Mouse (Mus musculus) ES-CJ7 (cell line): ENCODE data around the gene Smad3.

Experiments used
- DNase-seq: peaks from one replicate; pipeline ENCODE4 v3.0.0; 2011; ENCODE audit warnings: low read depth, low spot score

Gene Smad3

GRCm38 (mm10) chr9:63757865-63758440 is at the start of gene Smad3:
TSS of gene Smad3 (minus strand) at chr9:63757994.
- peak; percentile 71 for DNase-seq

DNA sequence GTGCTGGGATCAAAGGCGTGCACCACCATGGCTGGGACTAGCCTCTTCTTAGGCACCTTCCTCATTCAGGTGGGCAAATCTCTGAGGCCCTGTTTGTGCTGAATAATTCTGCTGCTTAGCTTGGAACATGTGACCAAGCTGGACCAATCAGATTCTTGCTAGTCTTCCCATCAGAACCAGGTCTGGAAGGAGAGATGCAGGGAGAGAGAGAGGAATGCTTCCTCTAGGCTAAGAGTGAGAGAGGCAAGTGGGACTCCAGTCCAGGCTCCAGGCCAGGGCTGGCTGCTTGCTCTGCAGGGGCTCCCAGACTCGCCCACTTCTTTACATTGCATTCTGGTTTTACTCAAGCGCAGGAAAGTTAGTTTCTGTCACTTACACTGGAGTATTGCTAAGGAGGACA is 47.1 kb upstream of the Smad3 start:
- peak; percentile 63 for DNase-seq

DNA sequence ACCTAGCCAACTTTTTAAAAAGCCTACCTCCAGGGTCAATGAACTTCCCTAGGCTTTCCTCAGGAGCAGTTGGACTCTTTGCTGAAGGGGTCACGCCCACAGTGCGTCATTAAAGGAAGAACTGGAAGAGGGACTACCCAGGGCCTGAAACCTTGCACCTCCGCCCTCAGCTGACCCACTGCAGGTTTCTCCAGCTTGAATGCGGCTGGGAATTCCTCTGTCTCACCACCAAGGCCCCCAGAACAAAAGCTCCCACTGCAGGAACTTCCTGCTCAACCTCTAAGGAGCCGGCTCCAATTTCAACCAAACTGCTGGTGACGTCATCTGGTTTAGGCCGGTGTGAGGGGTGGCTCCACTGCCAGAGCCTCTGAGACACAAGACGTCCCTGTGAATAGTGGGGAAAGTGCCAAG is 45.4 kb upstream of the Smad3 start:
- peak; percentile 96 for DNase-seq

DNA sequence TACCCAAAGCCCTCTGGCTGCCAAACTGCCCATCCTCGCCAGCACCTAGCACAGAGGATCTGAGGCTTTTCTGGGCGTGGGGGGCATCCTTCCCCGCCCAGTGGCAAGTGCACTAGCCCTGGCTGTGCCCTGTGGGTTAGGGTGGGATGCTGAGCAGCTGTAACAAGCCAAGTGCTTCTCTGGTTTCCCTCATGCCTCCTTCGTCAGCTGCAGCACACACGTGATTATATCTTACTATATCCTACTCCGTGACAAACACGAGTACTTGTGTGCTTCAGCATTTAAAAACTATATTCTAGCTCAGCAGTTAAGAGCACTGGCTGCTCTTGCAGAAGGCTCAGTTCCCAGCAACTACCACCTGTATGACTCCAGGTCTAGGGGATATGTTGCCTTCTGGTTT is 44.7 kb upstream of the Smad3 start:
- no peak for DNase-seq

GRCm38 (mm10) chr9:63802080-63802479 is 44.3 kb upstream of the Smad3 start:
- DNase-seq: no peak

DNA sequence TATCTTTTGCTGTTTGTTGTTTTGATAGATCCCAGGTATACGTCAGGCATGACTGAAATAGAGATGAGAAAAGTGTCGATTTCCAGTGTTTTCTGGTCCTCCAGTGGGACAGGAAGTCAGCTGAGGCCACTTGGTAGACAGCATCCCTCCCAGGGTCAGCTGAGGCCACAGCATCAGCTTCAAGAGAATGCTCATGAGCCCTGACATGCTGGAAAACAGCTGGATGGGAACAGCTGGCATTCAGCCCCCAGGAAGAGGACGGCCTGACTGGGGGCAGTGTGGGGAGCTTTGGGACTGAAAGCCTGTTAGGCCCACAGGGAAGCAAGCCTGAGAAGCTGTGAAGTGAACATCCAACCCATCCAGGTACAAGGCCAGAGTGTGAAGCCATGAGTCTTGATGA is 38.6 kb upstream of the Smad3 start:
- no peak for DNase-seq

DNA sequence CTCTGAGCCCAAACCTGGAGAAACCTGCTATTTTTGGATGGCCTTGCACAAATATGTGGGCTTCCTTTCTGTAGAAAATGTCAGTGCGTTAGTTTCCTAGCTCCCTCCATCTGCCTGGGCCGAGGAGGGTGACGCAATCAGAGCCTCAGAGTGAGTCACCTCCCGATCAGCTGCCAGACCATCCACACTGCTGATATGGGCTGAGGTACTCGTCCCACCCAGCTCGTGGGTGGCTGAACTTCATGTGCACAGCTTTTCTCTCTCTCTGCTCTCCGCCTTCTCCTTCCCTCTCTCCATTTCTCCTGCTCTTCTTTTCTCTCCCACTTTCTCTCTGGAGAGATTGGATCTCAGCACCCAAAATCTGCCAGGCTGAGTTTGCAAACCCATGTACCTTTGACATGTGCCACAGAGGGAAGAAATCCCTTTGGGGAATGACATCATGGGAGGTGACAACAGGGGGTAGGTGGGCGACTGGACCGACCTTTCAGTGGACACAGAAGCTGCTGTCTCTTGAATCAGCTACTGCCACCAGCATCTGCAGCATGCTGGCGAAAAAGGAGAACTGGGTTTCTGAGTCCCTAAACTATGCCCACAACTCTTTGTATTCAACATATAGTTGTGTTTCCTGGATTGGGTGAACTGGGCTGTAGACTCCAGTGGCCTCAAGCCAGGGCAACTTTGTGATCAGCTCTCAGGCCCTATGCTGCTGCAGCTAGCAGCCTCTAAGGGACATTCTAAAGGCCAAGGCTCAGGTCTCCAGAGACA is 36.1 kb upstream of the Smad3 start:
- no peak for DNase-seq

DNA sequence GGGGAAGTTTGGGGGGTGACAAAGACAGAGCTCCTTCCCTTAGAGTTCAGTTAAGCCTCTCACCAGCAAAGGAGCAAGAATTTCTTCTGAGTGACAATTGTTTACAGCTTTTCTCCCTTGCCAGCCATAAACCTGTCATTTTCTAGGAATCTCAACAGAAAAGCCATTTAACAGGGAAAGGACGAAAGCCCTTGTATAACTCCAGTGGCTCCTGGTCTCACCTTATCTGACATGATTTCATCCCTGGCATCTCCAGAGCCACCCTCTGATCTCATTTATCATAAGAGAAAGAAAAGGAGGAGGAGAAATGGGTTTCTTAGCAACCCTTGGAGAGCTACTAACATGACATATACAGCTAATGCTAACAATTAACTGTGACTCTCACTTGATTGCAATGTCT is 33.9 kb upstream of the Smad3 start:
- DNase-seq: no peak

GRCm38 (mm10) chr9:63791275-63791674 is 33.5 kb upstream of the Smad3 start:
- no peak for DNase-seq

GRCm38 (mm10) chr9:63790222-63790621 is 32.4 kb upstream of the Smad3 start:
- DNase-seq: no peak

- no peak for DNase-seq
Observed at GRCm38 (mm10) chr9:63789386-63789785, 31.6 kb upstream of the Smad3 start.

- DNase-seq: no peak
Observed at GRCm38 (mm10) chr9:63787606-63788005, 29.8 kb upstream of the Smad3 start.

DNA sequence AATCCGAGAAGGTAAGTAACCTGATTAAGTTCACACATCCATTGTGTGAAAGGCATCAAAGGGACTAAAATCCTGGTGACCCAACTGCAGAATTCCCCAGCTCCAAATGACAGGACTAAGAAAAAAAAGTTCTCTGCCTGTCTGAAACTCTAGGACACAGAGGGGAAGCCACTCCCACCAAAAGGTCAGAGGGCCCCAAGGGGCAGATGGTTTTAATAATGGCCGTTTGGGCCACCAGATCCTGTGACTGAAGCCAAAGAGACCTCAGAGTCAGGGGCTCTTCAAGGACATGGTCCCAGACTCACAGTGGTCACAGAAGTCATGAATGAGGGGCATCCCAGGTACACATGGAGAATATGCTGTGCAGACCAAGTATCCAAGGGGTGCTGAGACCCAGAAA is 29.3 kb upstream of the Smad3 start:
- DNase-seq: no peak

- DNase-seq: peak; percentile 20
Observed at GRCm38 (mm10) chr9:63786026-63786670, 28.4 kb upstream of the Smad3 start.

DNA sequence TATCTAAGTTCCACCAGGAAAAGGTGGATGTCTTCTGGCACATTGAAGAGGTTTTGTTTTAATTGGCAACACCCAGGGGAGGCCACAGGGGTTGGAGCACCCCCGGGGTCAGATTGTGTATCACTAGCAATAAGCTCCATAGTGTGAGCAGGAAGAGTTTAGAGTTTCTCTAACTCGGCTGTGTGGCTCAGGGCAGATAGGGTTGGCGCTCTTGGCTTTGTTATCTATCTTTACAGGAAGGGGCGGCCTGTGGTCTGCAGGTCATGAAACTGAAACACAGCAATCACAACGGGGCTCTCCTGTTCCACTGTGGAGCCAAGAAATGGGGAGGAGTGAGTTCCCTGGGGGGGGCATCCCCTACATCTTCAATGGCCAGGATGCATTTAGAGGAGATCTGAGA is 27.7 kb upstream of the Smad3 start:
- DNase-seq: no peak

GRCm38 (mm10) chr9:63784597-63784996 is 26.8 kb upstream of the Smad3 start:
- no peak for DNase-seq

DNA sequence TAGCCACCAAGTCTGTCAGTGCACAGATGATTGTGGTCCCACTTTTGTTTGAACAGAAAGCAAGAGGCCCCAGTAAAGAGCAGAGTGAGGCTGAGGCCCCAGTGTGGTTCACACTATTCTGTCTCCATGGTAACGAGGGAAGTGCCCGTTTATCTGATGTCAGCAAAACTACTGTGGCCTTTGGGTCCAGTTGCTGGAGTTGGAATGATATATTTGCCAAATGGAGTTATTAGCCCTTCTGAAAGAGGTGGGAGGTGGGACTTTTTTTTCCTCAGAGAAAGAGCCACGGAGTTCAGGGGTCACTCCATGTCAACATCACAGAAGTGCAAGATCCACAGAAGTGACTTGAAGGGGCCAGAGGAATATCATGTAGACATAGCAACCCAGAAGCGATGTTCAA is 24.9 kb upstream of the Smad3 start:
- DNase-seq: no peak

GRCm38 (mm10) chr9:63781714-63782464 is 24.1 kb upstream of the Smad3 start:
- no peak for DNase-seq

DNA sequence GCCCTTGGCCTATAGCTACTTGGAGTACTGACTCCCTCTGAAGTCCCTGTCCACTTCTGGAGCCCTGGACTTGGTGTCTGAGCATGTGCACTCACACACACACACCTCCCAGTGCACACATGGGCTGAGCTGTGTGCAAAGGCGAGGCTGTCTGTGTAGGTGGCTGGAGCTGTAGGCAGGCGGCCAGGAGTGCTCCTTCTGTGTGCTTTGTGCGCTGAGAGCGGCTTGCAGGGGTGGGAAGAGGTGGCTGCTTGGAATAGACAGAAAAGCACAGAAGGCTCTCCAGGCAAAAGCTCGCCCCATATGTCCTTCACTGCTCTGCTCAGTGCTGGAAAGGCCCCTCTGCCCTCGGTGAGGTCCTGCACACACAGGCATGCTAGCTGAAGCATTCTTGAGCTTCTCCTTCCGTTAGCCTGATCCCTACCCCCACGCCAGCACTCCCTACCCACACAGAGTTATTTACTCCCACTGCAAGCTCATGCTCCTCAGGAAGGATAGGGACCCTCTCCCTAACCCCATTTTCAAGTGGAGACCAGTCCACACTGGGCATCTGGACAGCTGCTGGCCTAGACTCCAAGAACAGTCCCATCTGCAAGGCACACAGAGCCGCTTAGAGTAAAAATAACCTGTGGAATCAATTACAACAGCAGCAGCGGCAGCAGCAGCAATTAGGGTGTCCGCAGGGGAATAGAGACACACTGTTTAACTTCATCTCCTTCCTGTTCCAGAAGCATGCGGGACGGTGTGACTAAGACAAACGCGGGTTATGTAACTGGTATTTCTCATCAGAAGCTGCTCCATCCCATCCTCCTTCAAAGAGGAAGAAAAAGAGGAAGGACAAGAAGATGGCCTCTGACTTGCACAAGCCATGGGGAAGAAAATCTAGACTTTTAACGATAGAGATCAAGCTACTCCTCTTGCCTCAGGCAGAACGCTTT is 22.4 kb upstream of the Smad3 start:
- no peak for DNase-seq

GRCm38 (mm10) chr9:63776735-63777134 is 18.9 kb upstream of the Smad3 start:
- DNase-seq: no peak

DNA sequence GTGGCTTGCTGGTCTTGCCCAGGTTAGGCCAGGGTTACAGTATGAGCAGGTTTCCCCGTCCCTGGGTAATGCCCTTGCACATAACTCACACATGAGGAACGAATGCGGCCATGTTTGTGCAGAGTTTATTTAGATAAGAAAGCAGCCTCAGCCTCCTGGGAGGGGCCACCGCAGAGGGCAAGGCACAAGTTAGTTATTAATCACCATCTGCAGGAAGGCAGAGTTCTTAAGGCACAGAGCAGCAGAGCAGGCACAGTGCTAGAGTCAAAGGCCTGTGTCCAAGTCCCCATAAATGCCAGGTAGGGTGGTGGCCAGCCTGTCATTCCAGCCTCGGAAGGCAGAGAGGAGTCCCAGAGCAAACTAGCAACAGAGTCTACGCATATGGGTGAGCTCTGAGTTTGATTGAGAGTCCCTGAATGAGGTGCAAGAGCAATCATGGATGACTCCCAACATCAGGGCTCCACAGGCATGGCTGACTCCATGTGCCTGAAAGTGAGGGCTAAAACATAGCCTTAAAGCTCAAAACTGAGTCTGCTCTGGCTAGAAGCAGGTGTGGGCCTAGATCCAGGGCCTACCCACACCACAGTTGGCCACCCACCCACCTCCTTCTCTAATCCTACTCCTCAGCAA is 17.2 kb upstream of the Smad3 start:
- no peak for DNase-seq
